Mouse (Mus musculus) kidney, adult 2 months (tissue): Measurements from ENCODE around the gene Thumpd3. TPM values are rescaled to one million over a fixed set of nuclear protein-coding genes. Genes with fewer than 3 reads are reported as not detected.

Source experiments
- DNase-seq: peaks from one replicate; pipeline ENCODE4 v3.0.0; 2021
- H3K27ac ChIP-seq: fragments of 200-500 bp; 2 replicates; pipeline ENCODE4 v1.5.1; 2012; ENCODE audit warnings: low read depth, low read length, control low read depth, inconsistent platforms; ENCODE audit not compliant: insufficient read depth
- H3K27me3 ChIP-seq: fragments of 200-500 bp; replicated peaks from 2 replicates; pipeline ENCODE4 v1.6.1; 2012; ENCODE audit warnings: mild to moderate bottlenecking, moderate library complexity, low read length, inconsistent platforms; ENCODE audit not compliant: control insufficient read depth, insufficient read depth
- H3K36me3 ChIP-seq: fragments of 200-500 bp; 2 replicates; pipeline ENCODE4 v1.6.1; 2012; ENCODE audit warnings: mild to moderate bottlenecking, moderate library complexity, low read length, inconsistent platforms; ENCODE audit not compliant: control insufficient read depth, insufficient read depth
- H3K4me1 ChIP-seq: fragments of 200-500 bp; 2 replicates; pipeline ENCODE4 v1.6.1; 2011; ENCODE audit warnings: low read length; ENCODE audit not compliant: control insufficient read depth, insufficient read depth
- H3K4me3 ChIP-seq: fragments of 200-500 bp; 2 replicates; pipeline ENCODE4 v1.5.1; 2011; ENCODE audit warnings: mild to moderate bottlenecking, low read depth, low read length, control low read depth; ENCODE audit not compliant: insufficient read depth
- CTCF ChIP-seq: fragments of 200-500 bp; conservative IDR thresholded peaks from 2 replicates; pipeline ENCODE4 v1.5.1; 2011; ENCODE audit warnings: low read depth, mild to moderate bottlenecking, control low read depth, low read length, moderate library complexity, mixed read lengths; ENCODE audit not compliant: insufficient read depth, insufficient read length
- POLR2A ChIP-seq: fragments of 200-500 bp; IDR thresholded peaks from one replicate; pipeline ENCODE4 v1.6.1; 2011; ENCODE audit warnings: low read depth, low read length, control low read depth
- WGBS: fragments of 180-500 bp; shearing (Covaris S2); methylation state at CpG from one replicate; pipeline ENCODE4 v1.1.7; 2018; 5-methylcytosine and 5-hydroxymethylcytosine counted together
- polyA plus RNA-seq: library from polyadenylated mRNA; depleted of rRNA; stranded (reverse); fragments of >200 nt; gene quantifications from 2 replicates; pipeline ENCODE4 v1.2.3, GENCODE M21; 2012; rRNA removed

Gene Thumpd3
- 6.5 and 9.3 TPM in 2 replicates for polyA plus RNA-seq

GRCm38 (mm10) chr6:113046041-113046975 lies at the start of gene Thumpd3:
Gene Thumpd3 (plus strand): TSS chr6:113046225.
- under 1% methylated on average over 59 of the region's 59 CpGs for WGBS
- peak; percentile 98 for DNase-seq

GRCm38 (mm10) chr6:112999199-112999598 lies 46.8 kb upstream of the Thumpd3 start:
- Histone ChIP-seq H3K27me3 (no peaks in the 10 kb centered on the region), H3K4me3 (no peak overlapping the region)

More at GRCm38 (mm10) chr6:113046041-113046975, at the start of gene Thumpd3:
- TF ChIP-seq CTCF: no peak
- TF ChIP-seq POLR2A: peak; percentile 90
- Histone ChIP-seq H3K4me1 (peaks cover 3% of the 10 kb centered on the region; the same call in 1 of the 2 replicates), H3K27me3 (no peaks in the 10 kb centered on the region), H3K36me3 (no peaks in the 10 kb centered on the region; the same call in 1 of the 2 replicates), H3K4me3 (peak within 1 kb of the TSS; percentile 85), H3K27ac (peak within 1 kb of the TSS; percentile 94)

GRCm38 (mm10) chr6:113000666-113001287 lies 45.2 kb upstream of the Thumpd3 start:
- WGBS: 33% methylated on average over 11 of the region's 11 CpGs
- DNase-seq: peak; percentile 87
- Histone ChIP-seq H3K27ac (no peak overlapping the region), H3K27me3 (no peaks in the 10 kb centered on the region), H3K4me1 (no peaks in the 10 kb centered on the region), H3K4me3 (no peak overlapping the region), H3K36me3 (no peaks in the 10 kb centered on the region)
- TF ChIP-seq CTCF (peak; percentile 97), POLR2A (no peak)

More at GRCm38 (mm10) chr6:112999199-112999598, 46.8 kb upstream of the Thumpd3 start:
- WGBS: 53% methylated on average over 2 of the region's 2 CpGs
- no peak for DNase-seq
- H3K27ac ChIP-seq: no peak overlapping the region
- no peaks in the 10 kb centered on the region for H3K4me1 ChIP-seq
- no peaks in the 10 kb centered on the region for H3K36me3 ChIP-seq
- no peak for TF ChIP-seq CTCF
- TF ChIP-seq POLR2A: no peak

- no peak overlapping the region for H3K27ac ChIP-seq
- no peaks in the 10 kb centered on the region for H3K4me1 ChIP-seq
- H3K27me3 ChIP-seq: no peaks in the 10 kb centered on the region
- WGBS: 57% methylated on average over 12 of the region's 12 CpGs
- TF ChIP-seq POLR2A: no peak
- no peak for TF ChIP-seq CTCF
- H3K4me3 ChIP-seq: no peak overlapping the region
- DNase-seq: peak; percentile 34
- no peaks in the 10 kb centered on the region for H3K36me3 ChIP-seq
These were observed 44.3 kb upstream of the Thumpd3 start for GRCm38 (mm10) chr6:113001719-113002118.

GRCm38 (mm10) chr6:113003313-113004111 lies 42.5 kb upstream of the Thumpd3 start:
- Histone ChIP-seq H3K27ac (no peak overlapping the region), H3K4me1 (no peaks in the 10 kb centered on the region), H3K27me3 (no peaks in the 10 kb centered on the region), H3K36me3 (no peaks in the 10 kb centered on the region), H3K4me3 (no peak overlapping the region)
- TF ChIP-seq CTCF (no peak), POLR2A (no peak)
- WGBS: 91% methylated on average over 10 of the region's 10 CpGs
- DNase-seq: no peak

- Histone ChIP-seq H3K4me3 (no peak overlapping the region), H3K27ac (no peak overlapping the region), H3K4me1 (no peaks in the 10 kb centered on the region)
These were observed 39.2 kb upstream of the Thumpd3 start for GRCm38 (mm10) chr6:113006833-113007232.

GRCm38 (mm10) chr6:113011886-113012285 lies 34.1 kb upstream of the Thumpd3 start:
- Histone ChIP-seq H3K36me3 (no peaks in the 10 kb centered on the region), H3K4me1 (peaks cover 6% of the 10 kb centered on the region; the same call in 1 of the 2 replicates), H3K27ac (no peak overlapping the region), H3K4me3 (no peak overlapping the region), H3K27me3 (no peaks in the 10 kb centered on the region)
- WGBS: 66% methylated on average over 2 of the region's 2 CpGs
- TF ChIP-seq CTCF: no peak
- TF ChIP-seq POLR2A: no peak
- no peak for DNase-seq

More at GRCm38 (mm10) chr6:113006833-113007232, 39.2 kb upstream of the Thumpd3 start:
- Histone ChIP-seq H3K36me3 (no peaks in the 10 kb centered on the region), H3K27me3 (no peaks in the 10 kb centered on the region)
- no peak for TF ChIP-seq CTCF
- TF ChIP-seq POLR2A: no peak
- no peak for DNase-seq
- 65% methylated on average over 2 of the region's 2 CpGs for WGBS
